Mouse (Mus musculus) right cerebral cortex, adult 2 months (tissue): Measurements from ENCODE around the gene Adam1a.

Experiments
- DNase-seq, 2 experiments: peaks; one replicate each; pipeline ENCODE4 v3.0.0; 2021 to 2022; ENCODE audit warnings: low spot score in 2 of 2

Adam1a gene

DNA sequence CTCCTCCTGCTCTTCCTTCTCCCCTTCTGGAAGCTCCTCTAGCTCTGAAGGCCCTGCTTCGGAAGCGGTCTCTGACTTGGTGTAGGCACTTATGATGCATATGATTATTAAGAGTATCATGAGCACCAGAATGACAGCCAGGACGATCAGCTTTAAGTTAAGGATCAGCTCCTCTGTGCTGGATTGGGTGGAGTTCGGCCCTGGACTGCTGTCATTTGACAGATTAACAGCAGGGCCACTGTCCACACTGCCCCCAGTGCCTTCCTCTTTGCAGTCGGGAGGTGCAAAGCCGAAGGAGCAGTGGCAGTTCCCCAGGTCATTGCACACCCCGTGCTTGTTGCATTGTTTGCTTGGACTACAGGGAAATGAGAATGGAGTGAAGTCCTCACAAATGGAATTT is 44.6 kb downstream of the Adam1a start:
- no peak for DNase-seq

DNA sequence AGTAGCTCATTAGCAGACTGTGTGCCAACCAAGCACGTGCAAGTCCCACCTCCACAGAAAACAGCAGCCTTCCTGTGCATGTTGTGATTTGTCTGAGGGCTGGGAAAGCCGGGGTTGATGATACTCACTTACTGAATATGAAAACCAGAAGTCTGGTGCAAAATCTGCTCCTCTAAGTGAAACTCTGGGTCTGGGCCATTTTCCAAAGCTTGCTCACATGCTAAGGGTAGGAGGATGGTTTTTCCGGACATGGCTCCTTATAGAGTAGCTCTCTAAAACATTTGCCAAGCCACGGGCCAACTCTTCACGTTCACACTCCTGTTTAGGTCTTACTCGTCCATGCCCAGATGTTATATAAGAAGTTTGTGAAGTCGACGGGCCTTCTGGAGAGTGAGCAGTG is 52.0 kb downstream of the Adam1a start:
- peak; percentile 68 to 69 for DNase-seq

DNA sequence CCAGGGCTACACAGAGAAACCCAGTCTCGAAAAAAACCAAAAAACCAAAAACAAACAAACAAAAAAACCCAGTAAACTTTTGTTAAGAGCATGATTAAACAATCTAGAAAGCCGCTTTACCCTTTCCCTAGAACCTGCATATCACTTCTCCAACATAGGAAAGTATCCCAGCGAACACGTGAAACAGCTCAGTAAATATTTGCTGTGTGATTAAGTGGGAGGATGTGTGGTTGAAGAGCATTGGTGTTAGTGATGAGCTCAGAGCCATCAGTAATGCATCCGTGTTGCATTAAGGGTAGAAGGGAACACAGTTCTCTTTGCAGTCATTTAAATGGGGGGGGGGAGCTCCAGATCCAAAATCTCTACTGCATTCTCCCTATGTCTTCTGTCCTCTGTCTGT is 60.5 kb downstream of the Adam1a start:
- DNase-seq, result no peak

DNA sequence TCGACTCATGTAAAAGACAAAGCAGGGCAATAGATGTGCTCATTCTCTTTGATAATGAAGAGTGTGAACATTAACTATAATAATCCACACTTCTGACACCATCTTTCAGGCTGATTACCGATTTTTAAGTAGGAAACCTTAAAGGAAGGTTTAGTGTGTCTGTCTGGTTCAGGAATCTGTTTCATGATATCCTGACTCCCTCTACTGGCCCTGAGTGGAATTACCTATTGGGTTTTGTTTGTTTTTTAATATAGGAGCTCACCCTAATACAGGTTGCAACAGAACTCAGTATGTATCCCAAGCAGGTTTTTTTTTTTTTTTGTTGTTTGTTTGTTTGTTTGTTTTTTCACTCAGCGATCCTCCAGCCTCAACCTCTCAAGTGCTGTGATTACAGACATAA is 67.6 kb downstream of the Adam1a start:
- peak in 1 of 2 experiments; percentile 59 for DNase-seq

DNA sequence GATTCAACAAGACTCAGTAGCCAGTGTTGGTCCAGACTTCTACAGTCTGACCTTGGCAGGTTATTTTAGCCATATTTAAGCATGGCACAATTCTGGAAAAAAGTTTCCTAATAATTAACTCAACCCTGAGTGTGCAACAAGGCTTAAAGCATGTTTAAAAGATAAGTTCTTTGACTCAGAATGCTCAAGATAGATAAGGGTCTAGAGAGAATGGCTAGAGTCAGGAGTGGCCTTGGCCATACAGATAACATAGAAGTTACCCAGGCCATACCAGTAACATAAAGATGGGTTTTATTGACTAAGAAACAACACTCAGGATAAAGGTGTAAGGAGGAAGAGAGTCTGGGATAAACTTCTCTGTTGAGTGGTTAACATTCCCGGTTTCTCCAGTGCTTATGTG is 69.2 kb downstream of the Adam1a start:
- no peak for DNase-seq

DNA sequence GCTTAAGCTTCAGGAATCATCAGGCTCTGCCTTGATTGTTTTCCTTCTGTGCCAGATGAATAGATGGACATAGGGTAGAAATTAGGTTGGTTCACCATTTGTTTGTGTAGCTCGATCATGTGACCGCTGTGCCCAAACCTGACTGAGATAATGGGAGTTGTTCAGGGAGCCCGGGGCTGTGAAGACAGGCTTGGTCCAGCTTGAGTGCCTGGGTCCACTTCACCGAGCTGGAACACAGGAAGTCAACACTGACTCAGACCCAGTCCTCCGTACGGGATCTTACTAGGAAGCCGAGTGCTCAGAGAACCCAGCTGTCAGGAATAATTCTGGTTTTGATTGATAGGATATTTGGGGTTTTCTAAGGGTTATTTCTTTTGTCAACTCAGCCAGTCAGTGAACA is 70.7 kb downstream of the Adam1a start:
- DNase-seq, result no peak

DNA sequence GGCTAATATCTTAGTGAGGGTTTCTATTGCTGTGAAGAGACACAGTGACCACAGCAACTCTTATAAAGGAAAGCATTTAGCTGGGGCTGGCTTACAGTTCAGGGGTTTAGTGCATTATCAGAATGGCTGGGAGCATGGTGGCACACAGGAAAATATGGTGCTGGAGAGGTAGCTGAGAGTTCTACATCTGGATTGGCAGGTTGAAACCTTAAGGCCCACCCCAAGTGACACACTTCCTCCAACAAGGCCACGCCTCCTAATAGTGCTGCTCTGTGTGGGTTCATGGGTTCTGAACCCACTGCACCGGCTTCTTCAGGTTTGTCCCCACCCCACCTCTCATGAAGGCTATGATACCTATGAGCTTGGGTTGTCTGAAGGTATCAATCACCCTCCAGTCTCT is 72.9 kb downstream of the Adam1a start:
- no peak for DNase-seq

DNA sequence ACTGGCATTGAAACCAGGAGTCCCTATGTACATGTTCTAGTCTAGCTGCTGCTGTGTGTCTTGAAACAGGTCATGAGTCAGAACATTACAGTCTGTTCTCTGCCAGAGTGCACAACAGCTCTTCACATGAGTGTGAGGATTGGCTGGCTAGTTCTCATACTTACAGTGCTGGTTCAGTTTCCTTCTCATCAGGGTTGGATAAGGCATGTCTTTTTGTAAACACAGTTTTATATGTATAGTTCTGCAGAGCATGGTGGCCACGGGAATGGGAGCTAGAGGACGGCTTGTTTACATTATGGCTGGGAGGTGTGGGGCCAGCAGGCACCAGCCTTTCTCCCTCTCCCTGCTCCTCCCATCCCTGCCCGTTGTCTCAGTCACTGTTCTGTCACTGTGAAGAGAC is 75.7 kb downstream of the Adam1a start:
- no peak for DNase-seq
